Mouse (Mus musculus): ENCODE results near the gene BC049352. TPM values are rescaled to one million over a fixed set of nuclear protein-coding genes. Genes with fewer than 3 reads are reported as not detected.

Gene BC049352
- polyA plus RNA-seq, 1 experiment = 1.8 TPM

DNA sequence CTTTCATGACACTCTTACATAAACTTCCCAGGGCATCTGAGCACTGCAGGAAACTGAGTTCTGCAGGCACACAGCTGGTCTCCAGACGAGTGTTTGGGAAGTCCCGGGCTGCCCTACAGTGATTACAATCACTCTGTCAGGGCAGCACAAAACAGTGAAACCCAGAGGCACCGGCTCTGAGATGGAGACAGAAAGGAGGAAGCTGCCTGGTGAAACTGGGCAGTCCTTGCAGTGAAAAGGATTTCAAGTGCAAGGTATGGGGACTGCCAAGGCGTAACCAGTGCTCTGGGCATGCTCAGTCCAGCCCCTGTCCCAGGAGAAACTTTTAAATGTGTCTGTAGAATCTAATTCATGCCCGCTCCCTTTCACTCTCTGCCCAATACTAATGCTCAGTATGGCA lies 90.4 kb downstream of the BC049352 start:
- Histone ChIP-seq H3K4me3 (ENCODE audit: insufficient read depth, low read length) (no peak overlapping the region), H3K4me1 (ENCODE audit: control insufficient read depth, insufficient read depth, low read length) (no peaks in the 10 kb centered on the region)
- TF ChIP-seq POLR2A (IDR thresholded peaks at IDR 0.05; ENCODE audit: extremely low read depth, insufficient read depth, low read length) = no peak

DNA sequence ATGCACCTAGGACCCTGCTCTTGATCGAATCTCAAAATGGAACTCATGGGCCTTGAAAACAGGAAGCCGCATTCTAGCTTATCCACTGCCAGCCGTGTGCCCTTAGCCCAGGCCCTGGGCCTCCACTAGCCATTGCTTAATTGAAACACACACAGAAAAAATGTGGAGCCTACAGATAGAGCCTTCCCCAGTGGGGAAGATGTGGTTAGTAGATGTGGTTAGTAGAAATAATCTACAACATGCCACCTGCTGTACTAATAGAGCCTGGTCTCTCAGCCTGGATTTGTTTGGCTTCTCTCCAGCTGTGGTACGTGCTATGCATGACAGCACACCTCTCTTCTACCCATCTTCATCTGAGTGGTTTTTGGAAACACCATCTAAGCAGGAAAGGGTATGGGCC lies 92.4 kb downstream of the BC049352 start:
- no peaks in the 10 kb centered on the region for H3K4me1 ChIP-seq (ENCODE audit: control insufficient read depth, insufficient read depth, low read length)
- H3K27ac ChIP-seq (ENCODE audit: insufficient read depth, low read length) = peak overlapping the region; percentile 17; the same call in 1 of the 2 replicates
- H3K4me3 ChIP-seq (ENCODE audit: insufficient read depth, low read length) = no peak overlapping the region
- TF ChIP-seq POLR2A (IDR thresholded peaks at IDR 0.05; ENCODE audit: extremely low read depth, insufficient read depth, low read length) (no peak), CTCF (IDR thresholded peaks at IDR 0.05; ENCODE audit: extremely low read depth, insufficient read depth, low read length) (no peak)

More for the DNA sequence above, 90.4 kb downstream of the BC049352 start:
- H3K27ac ChIP-seq (ENCODE audit: insufficient read depth, low read length) = no peak overlapping the region

DNA sequence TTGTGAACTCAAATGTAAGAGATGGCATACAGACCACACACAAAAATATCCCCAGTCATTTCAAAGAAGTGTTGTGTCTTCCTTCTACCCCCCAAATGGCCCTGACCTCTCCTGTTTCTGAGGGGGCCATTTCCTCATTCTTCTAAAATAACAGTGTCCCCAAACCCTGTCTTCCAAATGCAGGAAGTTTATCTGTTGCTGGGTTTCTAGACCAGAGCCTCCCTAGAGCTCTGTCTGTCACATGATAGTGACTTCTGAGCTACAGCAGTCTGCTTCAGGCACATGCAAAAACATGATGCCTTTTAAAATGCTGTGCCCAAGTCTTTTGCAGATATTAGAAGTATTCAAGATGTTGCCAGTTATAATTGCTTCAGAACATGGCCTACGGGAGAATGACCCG lies 92.8 kb downstream of the BC049352 start:
- Histone ChIP-seq H3K4me1 (ENCODE audit: control insufficient read depth, insufficient read depth, low read length) (no peaks in the 10 kb centered on the region), H3K4me3 (ENCODE audit: insufficient read depth, low read length) (no peak overlapping the region), H3K27ac (ENCODE audit: insufficient read depth, low read length) (no peak overlapping the region)
- no peak for TF ChIP-seq POLR2A (IDR thresholded peaks at IDR 0.05; ENCODE audit: extremely low read depth, insufficient read depth, low read length)
- TF ChIP-seq CTCF (IDR thresholded peaks at IDR 0.05; ENCODE audit: extremely low read depth, insufficient read depth, low read length) = no peak

DNA sequence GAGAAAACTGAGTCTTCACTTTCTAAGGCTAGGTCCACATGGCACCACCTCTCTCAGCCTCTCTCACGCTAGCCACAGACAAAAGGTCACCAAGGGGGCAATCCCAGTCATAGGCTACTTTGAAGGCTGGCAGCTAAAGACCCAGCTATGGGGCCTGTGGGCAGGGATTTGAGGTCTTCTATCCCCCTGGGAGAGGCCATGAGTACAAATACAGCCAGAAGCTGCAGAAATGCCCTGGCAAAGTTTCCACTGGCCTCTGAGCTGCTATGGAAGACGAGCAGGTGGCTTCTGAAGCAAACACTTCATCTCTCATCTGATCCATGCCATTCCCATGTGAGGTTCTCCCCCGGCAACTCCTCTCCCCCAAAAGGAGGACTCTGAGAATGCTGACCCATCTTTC lies 98.3 kb downstream of the BC049352 start:
- Histone ChIP-seq H3K4me3 (ENCODE audit: insufficient read depth, low read length) (no peak overlapping the region), H3K27ac (ENCODE audit: insufficient read depth, low read length) (no peak overlapping the region), H3K4me1 (ENCODE audit: control insufficient read depth, insufficient read depth, low read length) (no peaks in the 10 kb centered on the region)
- TF ChIP-seq CTCF (IDR thresholded peaks at IDR 0.05; ENCODE audit: extremely low read depth, insufficient read depth, low read length) = no peak
- no peak for TF ChIP-seq POLR2A (IDR thresholded peaks at IDR 0.05; ENCODE audit: extremely low read depth, insufficient read depth, low read length)

DNA sequence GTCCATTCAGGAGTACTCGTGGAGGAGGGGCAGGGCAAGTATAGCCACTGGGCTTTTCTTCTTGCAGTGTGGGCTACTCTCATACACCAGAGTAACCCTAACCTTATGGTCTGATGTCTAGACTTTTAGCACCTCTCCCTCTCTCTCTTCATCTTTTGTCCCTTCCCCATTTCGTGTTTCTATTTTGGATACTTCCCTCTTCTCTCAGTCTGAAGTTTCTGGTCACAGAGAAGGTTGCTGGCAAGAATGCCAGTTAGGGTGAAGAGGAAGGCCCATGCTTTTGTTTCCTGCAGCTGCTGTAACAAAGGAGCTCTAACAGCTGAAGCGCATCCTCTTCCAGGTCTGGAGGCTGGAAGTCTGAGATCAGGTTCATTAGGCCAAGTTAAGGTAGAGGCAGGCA lies 99.1 kb downstream of the BC049352 start:
- no peak for TF ChIP-seq POLR2A (IDR thresholded peaks at IDR 0.05; ENCODE audit: extremely low read depth, insufficient read depth, low read length)
- no peak for TF ChIP-seq CTCF (IDR thresholded peaks at IDR 0.05; ENCODE audit: extremely low read depth, insufficient read depth, low read length)
- no peak overlapping the region for H3K4me3 ChIP-seq (ENCODE audit: insufficient read depth, low read length)
- H3K4me1 ChIP-seq (ENCODE audit: control insufficient read depth, insufficient read depth, low read length) = no peaks in the 10 kb centered on the region
- H3K27ac ChIP-seq (ENCODE audit: insufficient read depth, low read length) = no peak overlapping the region

DNA sequence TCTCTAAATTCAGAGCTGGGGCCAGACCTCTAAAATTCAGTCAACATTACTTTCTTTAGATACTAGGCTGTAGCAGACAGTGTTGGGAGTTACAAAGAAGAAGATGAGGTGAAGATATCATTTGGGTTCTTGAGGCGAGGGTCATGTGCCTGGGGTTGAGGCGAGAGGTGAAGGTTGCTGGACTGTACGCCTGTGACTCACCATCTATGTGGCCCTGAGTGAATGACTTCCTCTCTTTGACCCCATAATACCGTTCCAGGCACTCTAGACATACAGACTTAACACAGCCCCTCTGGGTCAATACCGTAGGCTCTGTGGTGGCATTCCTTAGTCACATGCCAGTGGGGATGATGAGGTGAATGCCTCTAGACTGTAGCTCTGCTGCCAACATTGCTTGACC lies 100.7 kb downstream of the BC049352 start:
- TF ChIP-seq CTCF (IDR thresholded peaks at IDR 0.05; ENCODE audit: extremely low read depth, insufficient read depth, low read length) (no peak), POLR2A (IDR thresholded peaks at IDR 0.05; ENCODE audit: extremely low read depth, insufficient read depth, low read length) (no peak)
- Histone ChIP-seq H3K4me3 (ENCODE audit: insufficient read depth, low read length) (no peak overlapping the region), H3K27ac (ENCODE audit: insufficient read depth, low read length) (no peak overlapping the region), H3K4me1 (ENCODE audit: control insufficient read depth, insufficient read depth, low read length) (no peaks in the 10 kb centered on the region)

DNA sequence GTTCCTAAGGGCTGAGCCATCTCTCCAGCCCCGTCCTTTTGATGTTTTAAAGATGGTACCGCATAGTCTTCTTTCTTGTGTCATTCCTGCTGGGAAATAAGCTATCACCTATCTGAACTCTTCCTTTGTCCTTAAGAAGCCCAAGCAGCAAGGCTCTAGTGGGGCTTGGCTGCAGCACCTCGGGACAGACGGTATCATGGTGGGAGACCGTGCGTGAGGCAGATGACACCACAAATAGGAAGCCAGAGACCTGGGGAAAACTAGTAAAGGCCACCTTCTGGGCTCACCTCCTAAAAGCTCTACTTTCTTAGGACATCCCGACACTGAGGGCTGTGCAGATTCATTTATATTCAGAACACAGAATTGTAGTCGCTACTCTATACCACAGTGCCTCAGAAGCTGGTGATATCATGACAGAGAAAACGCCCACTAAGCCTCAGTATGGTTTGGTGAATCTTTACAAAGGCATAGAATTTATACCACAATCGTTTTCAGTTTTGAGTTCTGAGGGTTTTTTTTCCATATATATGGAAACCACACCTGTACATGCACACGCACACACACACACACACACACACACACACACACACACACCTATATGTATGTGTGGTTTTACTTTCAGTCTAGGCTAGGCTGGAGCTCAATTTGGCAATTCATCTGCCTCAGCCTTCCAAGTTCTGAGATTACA lies 109.8 kb downstream of the BC049352 start:
- no peaks in the 10 kb centered on the region for H3K4me1 ChIP-seq (ENCODE audit: control insufficient read depth, insufficient read depth, low read length)
- no peak overlapping the region for H3K27ac ChIP-seq (ENCODE audit: insufficient read depth, low read length)
- TF ChIP-seq CTCF (IDR thresholded peaks at IDR 0.05; ENCODE audit: extremely low read depth, insufficient read depth, low read length) (no peak), POLR2A (IDR thresholded peaks at IDR 0.05; ENCODE audit: extremely low read depth, insufficient read depth, low read length) (no peak)

DNA sequence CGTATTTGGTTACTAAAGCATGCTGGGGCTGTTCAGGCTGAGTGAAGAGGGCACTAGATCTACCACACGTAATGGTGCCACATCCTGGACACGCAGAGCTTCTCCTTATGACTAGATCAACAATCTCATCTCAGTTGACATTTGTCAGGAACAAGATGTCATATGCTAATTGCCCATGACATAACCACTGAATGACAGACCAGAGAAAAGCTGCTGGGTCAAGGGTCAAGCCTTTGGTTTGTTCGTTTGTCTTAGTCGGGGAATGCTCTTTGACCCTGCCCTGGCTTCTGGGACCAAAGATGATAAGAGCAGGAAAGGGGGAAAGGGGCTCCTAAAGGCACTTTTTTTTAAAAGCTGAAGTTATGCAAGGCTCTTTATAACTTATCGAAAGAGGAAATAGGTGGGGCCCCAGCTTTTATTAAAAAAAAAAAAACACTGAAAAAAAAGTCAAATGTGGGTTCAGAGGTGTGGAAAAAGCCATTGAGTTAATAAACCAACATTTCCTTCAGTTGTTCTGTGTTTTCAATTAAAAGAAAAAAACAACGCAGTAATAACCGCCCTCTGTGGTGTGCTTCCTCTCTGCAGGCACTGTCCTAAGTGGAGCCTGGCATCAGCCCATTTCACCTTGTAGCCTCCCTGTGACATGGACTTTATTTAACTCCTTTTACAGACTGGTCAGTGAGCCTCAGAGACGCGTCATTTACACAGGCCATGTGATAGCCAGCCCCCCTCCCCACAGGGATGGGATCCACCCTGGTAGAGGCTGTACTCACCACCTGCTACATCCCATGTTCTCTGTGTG lies 112.6 kb downstream of the BC049352 start:
- Histone ChIP-seq H3K27ac (ENCODE audit: insufficient read depth, low read length) (no peak overlapping the region), H3K4me3 (ENCODE audit: insufficient read depth, low read length) (no peak overlapping the region), H3K4me1 (ENCODE audit: control insufficient read depth, insufficient read depth, low read length) (no peaks in the 10 kb centered on the region)
- TF ChIP-seq CTCF (IDR thresholded peaks at IDR 0.05; ENCODE audit: extremely low read depth, insufficient read depth, low read length) = no peak

More for the DNA sequence above, 109.8 kb downstream of the BC049352 start:
- no peak overlapping the region for H3K4me3 ChIP-seq (ENCODE audit: insufficient read depth, low read length)

DNA sequence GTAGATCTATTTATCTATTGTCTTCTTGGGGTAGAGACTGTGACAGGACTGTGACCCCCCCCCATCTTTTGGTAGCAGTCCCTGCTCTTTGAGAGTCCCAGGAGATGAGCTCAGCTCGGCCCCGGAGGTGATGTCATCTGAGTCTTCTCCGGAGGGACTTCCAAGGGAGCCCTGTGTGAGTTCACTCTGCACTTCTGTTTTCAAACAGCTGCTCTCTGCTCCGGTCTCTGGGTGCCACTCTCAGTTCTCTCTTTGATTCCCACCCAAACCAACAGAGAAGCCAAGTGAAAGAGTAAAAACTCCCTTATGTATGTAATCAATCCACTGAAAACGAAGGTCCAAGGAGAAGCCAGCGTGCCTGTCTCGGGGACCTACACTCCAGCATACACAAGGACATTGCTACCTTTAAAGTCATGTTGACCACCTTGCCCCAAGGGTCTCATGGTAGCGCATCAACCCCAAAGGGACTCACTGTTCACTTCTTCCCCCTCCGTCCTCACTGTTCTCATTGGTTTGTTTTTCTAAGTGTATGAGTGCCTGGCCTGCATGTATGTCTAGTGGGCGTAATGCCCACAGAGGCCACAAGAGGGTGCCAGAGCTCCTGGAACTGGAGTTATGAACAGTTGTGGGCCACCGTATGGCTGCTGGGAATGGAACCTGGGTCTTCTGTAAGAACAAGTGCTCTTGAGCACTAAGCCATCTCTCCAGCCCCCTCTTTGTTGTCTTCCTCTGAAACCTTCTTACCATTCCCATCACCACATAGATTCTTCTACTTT lies 117.6 kb downstream of the BC049352 start:
- H3K4me1 ChIP-seq (ENCODE audit: control insufficient read depth, insufficient read depth, low read length) = no peaks in the 10 kb centered on the region
- TF ChIP-seq CTCF (IDR thresholded peaks at IDR 0.05; ENCODE audit: extremely low read depth, insufficient read depth, low read length) (peak; percentile 41), POLR2A (IDR thresholded peaks at IDR 0.05; ENCODE audit: extremely low read depth, insufficient read depth, low read length) (no peak)
- no peak overlapping the region for H3K4me3 ChIP-seq (ENCODE audit: insufficient read depth, low read length)
- H3K27ac ChIP-seq (ENCODE audit: insufficient read depth, low read length) = no peak overlapping the region

Other genes starting within 250 kb of the BC049352 start
- gene Ube4a, start 216.4 kb upstream of the BC049352 start, polyA plus RNA-seq (2012; rRNA removed) = 24.1 and 26.1 TPM in 2 replicates
- not detected in 2 replicates for gene Cd3g, start 201.6 kb upstream of the BC049352 start, polyA plus RNA-seq (2012; rRNA removed)
- 0.06 TPM in 1 of 2 replicates, not detected in the other for gene Cd3d, start 200.2 kb upstream of the BC049352 start, polyA plus RNA-seq (2012; rRNA removed)
- gene Cd3e, start 172.4 kb upstream of the BC049352 start, polyA plus RNA-seq (2012; rRNA removed) = 0.08 TPM in 1 of 2 replicates, not detected in the other
- gene Mpzl2, start 142.2 kb upstream of the BC049352 start, polyA plus RNA-seq (2012; rRNA removed) = 1.4 and 2.3 TPM in 2 replicates
- gene Mpzl3, start 126.8 kb upstream of the BC049352 start, polyA plus RNA-seq (2012; rRNA removed) = 3.0 and 3.1 TPM in 2 replicates
- 0.36 and 0.52 TPM in 2 replicates for gene Jaml, start 102.8 kb upstream of the BC049352 start, polyA plus RNA-seq (2012; rRNA removed)
- 123 TPM in 2 replicates for gene Scn2b, start 64.2 kb upstream of the BC049352 start, polyA plus RNA-seq (2012; rRNA removed)
- 31.9 and 87.5 TPM in 2 replicates for gene Scn4b, start 43.6 kb upstream of the BC049352 start, polyA plus RNA-seq (2012; rRNA removed)
- 0.13 and 0.25 TPM in 2 replicates for gene Tmprss4, start 22.1 kb downstream of the BC049352 start, polyA plus RNA-seq (2012; rRNA removed)
- gene Il10ra, start 87.1 kb downstream of the BC049352 start, polyA plus RNA-seq (2012; rRNA removed) = 4.7 and 5.1 TPM in 2 replicates
- gene Tmprss13, start 137.1 kb downstream of the BC049352 start, polyA plus RNA-seq (2012; rRNA removed) = 0.06 TPM in 1 of 2 replicates, not detected in the other
- 137 and 139 TPM in 2 replicates for gene Fxyd6, start 188.2 kb downstream of the BC049352 start, polyA plus RNA-seq (2012; rRNA removed)
- gene Fxyd2, start 217.7 kb downstream of the BC049352 start, polyA plus RNA-seq (2012; rRNA removed) = 14.4 and 16.9 TPM in 2 replicates
- gene Dscaml1, start 244.6 kb downstream of the BC049352 start, polyA plus RNA-seq (2012; rRNA removed) = 29.7 and 30.0 TPM in 2 replicates

Data from cortical plate, adult 2 months (tissue).